Mouse (Mus musculus) adrenal gland, postnatal 4 days (tissue): ENCODE measurements around the gene Foxo1. TPM values are rescaled to one million over a fixed set of nuclear protein-coding genes. Genes with fewer than 3 reads are reported as not detected.
A peak's percentile ranks its signal among the peaks of the same experiment; 100 is the strongest.

Source experiments
- DNase-seq, 2 experiments: peaks; one replicate each; pipeline ENCODE4 v3.0.0; 2021 to 2022; ENCODE audit warnings: low spot score in 2 of 2, mixed read lengths in 2 of 2
- long read RNA-seq, 2 experiments: library from polyadenylated mRNA; stranded (forward); transcript quantifications; one replicate each; pipeline ENCODE4 v2.0.0; 2021
- total RNA-seq, 2 experiments: library from RNA; stranded (reverse); gene quantifications; 2 replicates each; pipeline ENCODE4 v1.2.3; 2021

Foxo1 gene
- 10 to 100 TPM; 21.2 to 21.8 TPM for total RNA-seq
- long read RNA-seq, experiment 1, full-length matches to known transcripts: 5 of 11 reads
- long read RNA-seq, experiment 1, partial matches to known transcripts: 3 of 11 reads
- long read RNA-seq, experiment 1, other reads (novel, unspliced or antisense): 3 of 11 reads
- long read RNA-seq, experiment 2, full-length matches to known transcripts: 9 of 14 reads
- long read RNA-seq, experiment 2, partial matches to known transcripts: 4 of 14 reads
- long read RNA-seq, experiment 2, other reads (novel, unspliced or antisense): 1 of 14 reads

- peak; percentile 78 to 93 for DNase-seq
These were observed at the start of gene Foxo1 for GRCm38 (mm10) chr3:52267652-52268486. Gene Foxo1 (plus strand): TSS chr3:52268336.

GRCm38 (mm10) chr3:52218864-52219263, 49.3 kb upstream of the Foxo1 start:
- no peak for DNase-seq

GRCm38 (mm10) chr3:52221082-52221481, 47.1 kb upstream of the Foxo1 start:
- no peak for DNase-seq

GRCm38 (mm10) chr3:52221931-52222330, 46.2 kb upstream of the Foxo1 start:
- DNase-seq: no peak

GRCm38 (mm10) chr3:52236488-52236887, 31.6 kb upstream of the Foxo1 start:
- no peak for DNase-seq

- DNase-seq: no peak
These were observed 31.0 kb upstream of the Foxo1 start for GRCm38 (mm10) chr3:52237136-52237535.

- no peak for DNase-seq
These were observed 27.1 kb upstream of the Foxo1 start for GRCm38 (mm10) chr3:52241062-52241461.

GRCm38 (mm10) chr3:52242457-52243105, 25.6 kb upstream of the Foxo1 start:
- DNase-seq: peak in 1 of 2 experiments; percentile 40

GRCm38 (mm10) chr3:52243271-52244021, 24.7 kb upstream of the Foxo1 start:
- DNase-seq: no peak

- DNase-seq: no peak
These were observed 21.9 kb upstream of the Foxo1 start for GRCm38 (mm10) chr3:52245996-52246830.

- DNase-seq: no peak
These were observed 17.0 kb upstream of the Foxo1 start for GRCm38 (mm10) chr3:52251184-52251583.

- DNase-seq: no peak
These were observed 14.3 kb upstream of the Foxo1 start for GRCm38 (mm10) chr3:52253656-52254461.

- DNase-seq: no peak
These were observed 13.6 kb upstream of the Foxo1 start for GRCm38 (mm10) chr3:52254496-52254895.

GRCm38 (mm10) chr3:52257782-52258441, 10.2 kb upstream of the Foxo1 start:
- peak in 1 of 2 experiments; percentile 13 for DNase-seq

GRCm38 (mm10) chr3:52258532-52258931, 9.6 kb upstream of the Foxo1 start:
- no peak for DNase-seq

- DNase-seq: peak; percentile 28 to 57
These were observed 5.5 kb upstream of the Foxo1 start for GRCm38 (mm10) chr3:52262431-52263161.

- no peak for DNase-seq
These were observed 3.8 kb upstream of the Foxo1 start for GRCm38 (mm10) chr3:52264354-52264753.

GRCm38 (mm10) chr3:52266606-52267160, 1.5 kb upstream of the Foxo1 start:
- DNase-seq: no peak
